Mouse (Mus musculus): ENCODE data around the gene Uhrf1.

The Uhrf1 gene

DNA sequence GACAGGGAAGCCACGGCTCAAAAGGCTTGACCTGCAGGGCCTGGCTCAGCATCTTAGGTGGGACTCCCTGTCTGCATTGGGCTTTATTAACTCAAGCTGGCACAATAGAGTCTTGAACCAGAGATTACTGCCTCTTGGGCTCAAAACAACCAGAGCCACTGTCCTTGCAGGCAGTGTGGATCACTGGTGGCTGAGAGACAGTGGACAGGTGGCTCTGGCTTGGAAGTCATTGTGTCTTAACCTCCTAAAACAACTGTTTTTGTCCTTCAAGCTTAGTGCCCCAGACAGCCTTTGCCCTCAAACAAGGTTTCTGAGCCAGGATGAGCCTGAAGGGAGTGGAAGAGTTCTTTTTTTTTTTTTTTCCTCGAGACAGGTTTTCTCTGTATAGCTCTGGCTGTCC lies 42.2 kb downstream of the Uhrf1 start:
- no peak for DNase-seq (ENCODE audit: low read depth, low spot score)

DNA sequence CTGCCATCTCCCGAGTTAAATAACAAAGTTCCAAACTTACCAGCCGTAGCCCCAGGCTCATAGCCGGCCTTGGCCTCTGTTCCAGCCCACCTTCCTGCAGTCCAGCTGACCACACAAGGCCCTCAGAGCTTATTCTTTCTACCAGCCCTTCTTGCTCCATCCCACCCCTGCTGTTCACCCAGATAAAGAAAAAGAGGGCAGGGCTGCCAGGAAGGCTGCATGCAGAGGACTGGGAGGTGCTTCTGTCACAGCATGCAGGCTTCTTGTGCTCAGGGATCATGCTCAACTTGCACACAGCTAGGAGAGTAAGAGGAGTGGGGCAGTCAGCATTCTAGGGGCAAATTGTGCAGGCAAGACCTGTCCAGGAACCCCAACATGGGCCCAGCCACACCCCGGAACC lies 45.0 kb downstream of the Uhrf1 start:
- DNase-seq (ENCODE audit: low read depth, low spot score), result no peak

DNA sequence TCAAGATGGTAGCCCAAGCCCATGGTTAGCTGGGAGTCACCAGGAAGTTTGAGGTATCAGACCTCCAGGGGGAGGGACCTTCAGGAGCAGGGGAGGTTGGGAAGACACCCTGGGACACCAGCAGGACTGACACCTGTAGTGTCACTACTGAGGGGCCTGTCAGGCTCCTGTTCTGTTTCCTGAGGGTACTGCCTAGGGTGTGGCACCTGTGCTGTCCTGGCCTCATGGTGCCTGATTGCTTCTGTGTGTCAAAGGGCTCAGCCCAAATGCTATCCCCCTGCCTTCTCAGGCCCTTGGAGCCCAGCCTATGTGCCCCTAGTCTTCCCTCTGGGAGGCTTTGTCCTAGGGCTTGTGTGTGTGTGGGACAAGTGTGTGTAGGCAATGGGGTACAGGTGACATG lies 45.5 kb downstream of the Uhrf1 start:
- DNase-seq (ENCODE audit: low read depth, low spot score), result no peak

DNA sequence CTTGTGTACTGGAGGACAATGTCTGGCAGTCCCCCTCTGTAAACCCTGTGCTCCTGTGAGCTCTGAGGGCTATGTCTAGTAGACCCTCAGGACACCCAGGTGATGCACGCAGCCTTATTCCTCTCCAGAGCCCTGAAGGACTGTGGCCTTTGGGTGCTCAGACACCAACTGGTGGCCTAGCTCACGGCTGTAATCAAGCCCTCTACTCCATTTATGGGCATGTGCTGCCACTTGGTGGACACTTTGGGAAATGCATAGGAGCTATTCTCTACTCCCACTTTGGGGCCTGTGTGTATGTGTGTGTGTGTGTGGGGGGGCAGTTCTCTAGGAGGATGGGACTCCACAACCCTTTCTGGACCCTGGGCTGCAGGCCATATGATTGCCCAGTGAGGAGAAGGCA lies 47.6 kb downstream of the Uhrf1 start:
- DNase-seq (ENCODE audit: low read depth, low spot score), result peak; percentile 77

DNA sequence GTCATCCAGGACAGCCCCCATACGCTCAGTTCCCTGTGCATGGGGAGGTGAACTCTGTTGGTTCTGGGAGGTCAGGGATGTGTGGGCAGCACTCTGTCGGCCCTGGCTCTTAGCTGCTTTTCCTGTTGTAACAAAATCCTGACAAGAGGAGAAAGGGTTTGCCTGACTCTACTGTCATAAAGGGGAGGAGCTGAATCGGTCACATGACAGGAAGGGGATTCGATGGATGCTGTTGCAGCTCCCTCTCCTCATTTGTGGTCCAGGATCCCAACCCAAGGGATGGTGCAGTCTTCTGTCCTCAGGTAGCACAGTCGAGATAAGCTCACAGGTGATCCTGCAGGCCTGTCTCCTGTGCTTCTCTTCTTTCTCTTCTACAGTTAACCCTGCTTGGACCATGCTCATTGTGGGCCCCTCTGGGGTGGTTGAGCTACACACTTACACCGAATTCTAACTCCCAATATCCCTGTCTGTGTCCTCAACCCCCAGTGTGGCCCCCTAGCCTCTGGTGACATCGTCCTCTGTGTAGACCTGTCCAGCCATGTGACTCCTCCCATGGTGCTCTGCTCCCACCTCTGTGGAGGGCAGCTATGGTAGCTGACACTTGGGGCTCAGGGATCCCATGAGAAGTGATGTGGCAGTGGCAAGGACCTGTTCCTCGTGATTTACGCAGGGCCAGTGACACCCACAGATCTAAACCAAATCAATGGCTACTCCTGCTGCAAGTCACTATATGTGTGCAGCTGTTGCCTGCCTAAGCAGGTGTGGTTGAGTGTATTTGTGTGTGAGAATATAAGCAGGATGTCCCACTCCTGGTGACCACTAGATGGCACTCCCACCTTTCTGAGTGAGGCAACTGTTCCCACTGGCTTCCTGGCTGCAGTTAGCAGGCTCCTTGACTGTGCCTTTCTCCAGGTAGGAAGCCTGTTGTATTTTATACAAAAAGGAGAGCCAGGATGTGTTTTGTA lies 54.1 kb downstream of the Uhrf1 start:
- DNase-seq (ENCODE audit: low read depth, low spot score), result peak; percentile 79

DNA sequence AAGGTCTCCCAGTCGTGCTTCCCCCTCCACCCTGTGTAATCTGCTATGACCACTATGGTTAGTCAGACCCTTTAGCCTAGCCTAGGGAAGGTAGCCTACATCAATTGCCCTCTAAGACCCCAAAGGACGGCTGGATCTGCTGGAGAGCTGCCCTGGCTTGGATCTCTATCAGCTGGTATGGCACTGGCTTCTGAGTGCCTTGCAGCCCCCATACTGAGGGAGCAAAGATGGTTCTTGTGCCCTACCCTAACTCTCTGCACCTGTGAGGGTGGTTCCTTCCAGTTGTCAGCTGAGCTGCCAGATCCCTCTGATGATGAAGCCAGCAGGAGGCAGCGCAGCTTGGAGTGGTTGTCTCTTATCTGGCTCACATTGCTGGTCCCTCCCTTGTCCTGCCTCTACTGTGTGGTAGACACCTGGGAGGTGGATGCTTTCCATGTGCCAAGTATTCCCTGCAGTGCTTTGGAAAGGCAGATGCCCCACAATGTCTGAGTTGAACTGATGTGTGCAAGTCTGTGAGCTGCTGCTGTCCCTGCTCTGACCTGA lies 56.1 kb downstream of the Uhrf1 start:
- no peak for DNase-seq (ENCODE audit: low read depth, low spot score)

DNA sequence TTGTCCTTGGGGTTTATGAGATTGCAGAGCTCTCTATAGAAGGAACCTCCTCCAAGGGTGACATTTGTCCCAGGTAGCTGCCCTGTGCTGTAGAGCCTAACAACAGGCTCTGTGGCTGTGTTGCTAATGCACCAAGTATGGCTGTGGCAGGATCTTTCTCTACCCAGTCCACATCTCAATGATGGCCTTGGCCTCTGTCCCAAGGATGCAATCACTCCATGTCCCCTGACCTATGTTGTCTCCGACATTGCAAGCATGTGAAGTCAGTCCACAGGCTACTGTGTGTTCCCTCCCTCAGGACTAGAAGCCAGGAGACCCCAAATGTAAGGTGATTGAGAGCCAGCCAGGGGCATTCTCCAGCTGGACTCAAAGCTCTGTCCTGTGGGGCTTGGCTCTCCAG lies 56.7 kb downstream of the Uhrf1 start:
- no peak for DNase-seq (ENCODE audit: low read depth, low spot score)

DNA sequence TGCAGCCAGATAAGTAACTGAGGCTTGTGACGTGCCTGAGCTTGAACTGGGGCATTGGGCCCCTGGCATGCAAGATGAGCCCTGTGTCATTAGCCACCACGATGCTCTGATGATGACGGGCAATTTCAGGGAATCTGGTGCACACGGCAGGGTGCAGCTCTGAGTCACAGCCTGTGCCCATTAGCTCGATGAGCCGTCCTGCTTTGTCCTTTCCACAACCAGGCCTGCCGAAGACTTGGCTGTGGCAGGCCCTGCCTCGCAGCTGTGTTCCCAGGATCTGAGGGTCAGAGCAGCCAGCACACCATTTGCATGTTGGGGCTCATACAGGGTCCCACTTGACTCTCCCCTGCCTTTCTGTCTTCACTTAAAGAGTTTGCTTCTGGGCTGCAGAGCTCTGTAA lies 57.3 kb downstream of the Uhrf1 start:
- DNase-seq (ENCODE audit: low read depth, low spot score), result no peak

DNA sequence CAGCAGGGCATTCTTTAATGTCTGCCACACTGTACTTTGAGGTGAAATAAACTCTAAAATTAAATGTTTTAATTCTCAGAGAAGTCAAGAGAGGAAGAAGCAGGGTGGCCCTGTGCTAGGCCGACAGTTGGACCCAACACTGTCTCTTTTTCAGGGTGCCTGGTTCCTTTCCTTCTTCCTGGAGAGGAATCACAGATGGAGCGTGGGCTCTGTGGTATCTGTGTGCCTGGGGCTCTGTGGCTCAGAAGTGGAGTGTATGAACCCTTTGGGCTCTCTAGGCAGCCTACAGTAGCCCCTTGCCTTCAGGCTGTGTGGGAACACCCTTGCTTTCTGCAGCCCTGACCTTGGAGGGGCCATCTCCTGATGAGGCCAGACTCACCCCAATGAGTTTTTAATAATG lies 58.4 kb downstream of the Uhrf1 start:
- DNase-seq (ENCODE audit: low read depth, low spot score), result no peak

DNA sequence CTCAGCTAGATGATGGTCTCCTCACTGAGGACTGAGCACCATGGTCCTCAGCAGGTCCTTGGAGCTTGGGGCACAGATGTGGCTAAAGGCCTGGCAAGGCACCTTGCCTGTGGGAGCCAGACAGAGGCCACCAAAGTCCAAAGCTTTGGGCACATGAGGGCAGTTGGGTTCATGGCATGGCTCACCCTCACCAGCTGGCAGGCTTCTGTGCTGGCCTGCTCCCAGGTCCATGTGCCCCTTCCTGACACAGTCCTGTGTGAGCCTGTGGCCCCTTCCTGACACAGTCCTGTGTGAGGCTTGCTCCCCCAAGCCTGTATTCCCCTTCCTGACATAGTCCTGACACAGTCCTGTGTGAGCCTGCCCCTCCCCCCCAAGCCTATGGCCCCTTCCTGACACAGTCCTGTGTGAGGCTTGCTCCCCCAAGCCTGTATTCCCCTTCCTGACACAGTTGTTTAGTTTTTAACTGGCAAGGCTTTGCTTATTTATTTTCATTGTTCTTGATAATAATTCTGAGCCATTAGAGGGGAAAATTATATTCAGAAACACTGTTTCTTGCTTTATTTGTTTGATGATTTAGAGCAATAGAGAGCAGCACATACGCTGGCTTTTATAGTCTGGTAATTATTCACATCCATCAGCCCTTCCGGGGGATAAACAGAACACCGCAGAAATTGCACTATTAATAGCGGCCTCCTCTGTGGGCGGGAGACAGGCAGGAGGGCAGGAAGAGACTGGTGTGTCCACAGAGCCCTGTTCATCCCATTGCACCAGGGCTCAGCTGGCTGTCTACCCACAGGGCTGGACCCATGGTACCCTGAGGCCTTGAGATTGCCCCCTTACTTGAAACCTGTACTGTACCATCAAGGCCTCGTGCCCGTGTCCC lies 62.9 kb downstream of the Uhrf1 start:
- DNase-seq (ENCODE audit: low read depth, low spot score), result no peak

DNA sequence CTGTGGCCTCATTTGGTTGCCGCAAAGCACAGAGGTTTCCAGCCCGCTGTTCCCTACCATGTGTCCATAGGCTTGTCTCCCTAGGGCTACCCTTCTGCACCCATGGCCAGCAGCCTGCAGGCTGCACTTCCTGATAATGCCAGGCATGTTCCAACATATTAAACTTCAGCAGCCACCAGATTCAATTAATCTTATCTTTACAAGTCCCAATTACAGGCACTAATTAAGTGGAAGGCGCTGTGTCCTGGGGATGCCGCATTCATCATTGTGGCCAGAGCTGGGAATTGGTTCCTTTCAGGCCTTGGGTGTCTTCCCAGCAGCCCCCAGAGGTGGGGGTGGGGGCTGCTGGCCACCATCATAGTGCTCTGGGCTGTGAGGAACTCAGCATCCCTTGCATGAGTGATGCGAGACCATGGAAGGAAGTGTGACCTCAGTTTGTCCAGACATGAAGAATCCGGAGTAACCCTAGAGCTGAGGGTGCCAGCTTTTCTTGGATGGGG lies 65.2 kb downstream of the Uhrf1 start:
- no peak for DNase-seq (ENCODE audit: low read depth, low spot score)

DNA sequence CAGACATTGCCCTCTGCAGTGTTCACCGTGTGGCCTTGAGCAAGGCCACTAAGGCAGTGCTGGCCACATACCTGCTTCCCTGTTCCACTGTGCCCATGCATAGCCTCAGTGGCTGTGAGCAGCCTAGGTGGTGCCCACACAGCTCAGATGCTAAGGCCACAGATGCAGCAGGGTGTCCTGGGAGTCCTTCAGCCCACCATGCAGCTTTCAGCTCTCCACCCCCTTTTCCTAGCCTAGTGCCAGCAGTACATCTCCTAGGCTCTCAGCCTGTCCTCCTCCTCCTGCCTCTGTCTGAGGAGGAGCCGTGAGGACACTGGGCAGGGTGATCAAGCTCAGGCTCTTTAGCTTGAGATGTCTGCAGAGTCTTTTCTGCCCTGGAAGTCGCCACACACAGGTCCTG lies 67.0 kb downstream of the Uhrf1 start:
- DNase-seq (ENCODE audit: low read depth, low spot score), result no peak

DNA sequence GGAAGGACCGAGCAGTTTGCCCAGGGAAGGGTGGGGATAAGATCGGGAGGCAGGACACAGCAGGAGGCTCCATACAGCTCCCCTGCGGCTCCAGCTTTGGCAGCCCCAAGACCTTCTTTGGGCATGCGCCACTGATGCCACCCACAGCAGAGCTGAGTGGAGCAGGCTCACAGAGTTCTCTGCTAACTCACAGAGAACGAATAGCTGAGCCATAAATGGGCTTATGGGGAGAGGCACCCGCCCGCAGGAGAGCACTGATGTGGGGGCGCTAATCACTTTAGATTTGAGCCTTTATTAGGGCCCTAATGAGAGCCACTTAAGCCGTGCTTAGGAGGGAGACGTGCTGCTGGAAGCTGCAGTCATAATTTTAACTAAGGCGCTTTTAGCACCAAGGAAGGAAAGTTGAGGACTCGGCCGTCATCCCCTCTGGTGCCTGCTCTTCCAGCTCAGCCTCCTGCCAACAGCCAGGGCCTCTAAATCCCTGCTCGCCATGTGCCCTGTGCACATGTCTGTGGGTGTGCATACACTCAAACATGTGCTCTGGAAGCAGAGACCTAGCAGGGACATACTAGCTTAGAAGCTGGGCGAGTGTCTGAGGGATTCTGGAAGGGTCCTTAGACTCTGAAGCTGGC lies 68.0 kb downstream of the Uhrf1 start:
- peak; percentile 46 for DNase-seq (ENCODE audit: low read depth, low spot score)

DNA sequence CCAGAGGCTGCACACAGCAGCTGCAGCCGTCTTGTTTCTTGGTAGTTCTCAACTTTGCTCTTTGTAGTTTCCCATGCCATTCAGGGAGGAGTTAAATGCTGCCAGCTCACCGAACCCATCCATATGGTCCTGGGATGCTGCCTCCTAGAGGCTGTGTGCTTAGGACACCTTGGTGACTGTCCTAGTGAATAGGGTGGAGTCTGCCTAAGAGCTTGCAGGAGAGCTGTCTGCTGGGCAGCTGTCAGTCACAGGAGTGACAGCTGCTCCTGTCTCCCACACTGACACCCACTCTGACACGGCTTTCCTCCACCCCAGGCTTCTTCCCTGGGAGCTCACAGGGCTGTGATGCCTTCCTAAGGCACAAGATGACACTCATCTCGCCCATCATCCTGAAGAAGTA lies 69.0 kb downstream of the Uhrf1 start:
- DNase-seq (ENCODE audit: low read depth, low spot score), result no peak

Measured in retina, postnatal 7 days (tissue).